Mouse (Mus musculus) C2C12 (cell line): ENCODE results near the gene Lhx2. TPM values are rescaled to one million over a fixed set of nuclear protein-coding genes. Genes with fewer than 3 reads are reported as not detected.
A peak's percentile ranks its signal among the peaks of the same experiment; 100 is the strongest.

ENCODE experiments used
- H3K27me3 ChIP-seq: one replicate; pipeline ENCODE4 v1.6.1; 2011; ENCODE audit not compliant: control insufficient read depth, insufficient read depth, insufficient read length
- H3K36me3 ChIP-seq: one replicate; pipeline ENCODE4 v1.6.1; 2011; ENCODE audit not compliant: control insufficient read depth, insufficient read depth
- H3K4me3 ChIP-seq: one replicate; pipeline ENCODE4 v1.5.1; 2011; ENCODE audit warnings: mild to moderate bottlenecking, control low read depth; ENCODE audit not compliant: poor library complexity, insufficient read depth, severe bottlenecking
- H3K79me2 ChIP-seq: one replicate; pipeline ENCODE4 v1.6.1; 2011; ENCODE audit not compliant: control insufficient read depth, insufficient read depth
- H3K79me3 ChIP-seq: one replicate; pipeline ENCODE4 v1.6.1; 2011; ENCODE audit warnings: low read depth, control low read depth
- H3ac ChIP-seq: one replicate; pipeline ENCODE3; 2011; ENCODE audit warnings: low read depth; ENCODE audit not compliant: control insufficient read depth, insufficient read length
- CEBPB ChIP-seq: IDR thresholded peaks from one replicate; pipeline ENCODE4 v1.6.1; 2011; ENCODE audit warnings: low read depth, mild to moderate bottlenecking, control low read depth, moderate library complexity
- CTCF ChIP-seq: IDR thresholded peaks from one replicate; pipeline ENCODE4 v1.5.1; 2011; ENCODE audit not compliant: control insufficient read depth, insufficient read depth, insufficient read length
- FOSL1 ChIP-seq: IDR thresholded peaks from one replicate; pipeline ENCODE4 v1.8.0; 2011; ENCODE audit warnings: mild to moderate bottlenecking, low read length; ENCODE audit not compliant: poor library complexity, insufficient read depth, severe bottlenecking
- MAX ChIP-seq: IDR thresholded peaks from one replicate; pipeline ENCODE4 v1.6.1; 2011; ENCODE audit warnings: mild to moderate bottlenecking, control low read depth
- MYOD1 ChIP-seq: IDR thresholded peaks from one replicate; pipeline ENCODE4 v1.6.1; 2011; ENCODE audit warnings: low read depth; ENCODE audit not compliant: control insufficient read depth, insufficient read length
- MYOG ChIP-seq: IDR thresholded peaks from one replicate; pipeline ENCODE4 v1.6.1; 2011; ENCODE audit not compliant: control insufficient read depth, insufficient read length; ENCODE audit errors: extremely low read depth
- USF1 ChIP-seq: IDR thresholded peaks from one replicate; pipeline ENCODE4 v1.6.1; 2011; ENCODE audit warnings: low read depth, mild to moderate bottlenecking, control low read depth, moderate library complexity
- long read RNA-seq, 2 experiments: library from polyadenylated mRNA; unstranded; transcript quantifications; one replicate each; pipeline ENCODE4 v2.0.0; 2019 to 2020
- polyA plus RNA-seq: library from polyadenylated mRNA; unstranded; fragments of >200 nt; fragmentation: generic; extraction: Trizol; gene quantifications from one replicate; pipeline ENCODE4 v1.2.1, GENCODE M21; 2012; ENCODE audit warnings: missing spikeins

Gene Lhx2
- polyA plus RNA-seq: 2.8 TPM
- long read RNA-seq, experiment 1: 0 reads
- long read RNA-seq, experiment 2, partial matches to known transcripts: 0 of 1 reads
- long read RNA-seq, experiment 2, other reads (novel, unspliced or antisense): 0 of 1 reads

GRCm38 (mm10) chr2:38338990-38339909, at the start of gene Lhx2:
Lhx2 (plus strand) TSS chr2:38339281.
- Histone ChIP-seq H3K79me3 (no peaks in the 10 kb centered on the region), H3K79me2 (no peaks in the 10 kb centered on the region), H3K4me3 (peak within 1 kb of the TSS; percentile 11), H3K27me3 (peaks cover 51% of the 10 kb centered on the region), H3ac (peak within 1 kb of the TSS; percentile 59), H3K36me3 (no peaks in the 10 kb centered on the region)
- no peak for TF ChIP-seq MYOD1
- TF ChIP-seq MAX: no peak

GRCm38 (mm10) chr2:38291526-38291925, 47.6 kb upstream of the Lhx2 start:
- Histone ChIP-seq H3K27me3 (no peaks in the 10 kb centered on the region), H3K79me3 (no peaks in the 10 kb centered on the region), H3K79me2 (peaks cover 3% of the 10 kb centered on the region), H3ac (no peak overlapping the region), H3K36me3 (no peaks in the 10 kb centered on the region), H3K4me3 (no peak overlapping the region)
- peak; percentile 62 for TF ChIP-seq USF1
- no peak for TF ChIP-seq MAX
- peak; percentile 3 for TF ChIP-seq CEBPB

- Histone ChIP-seq H3K36me3 (no peaks in the 10 kb centered on the region), H3K4me3 (no peak overlapping the region), H3K27me3 (no peaks in the 10 kb centered on the region), H3K79me3 (no peaks in the 10 kb centered on the region), H3ac (no peak overlapping the region), H3K79me2 (no peaks in the 10 kb centered on the region)
- TF ChIP-seq MYOG (no peak), USF1 (no peak), MYOD1 (no peak)
Observed at GRCm38 (mm10) chr2:38295939-38296338, 43.1 kb upstream of the Lhx2 start.

- H3K79me3 ChIP-seq: no peaks in the 10 kb centered on the region
- TF ChIP-seq MAX (no peak), MYOG (no peak), CEBPB (no peak), USF1 (no peak), FOSL1 (no peak)
- H3K36me3 ChIP-seq: no peaks in the 10 kb centered on the region
- H3K27me3 ChIP-seq: peaks cover 8% of the 10 kb centered on the region
- no peak overlapping the region for H3ac ChIP-seq
- no peak overlapping the region for H3K4me3 ChIP-seq
- no peaks in the 10 kb centered on the region for H3K79me2 ChIP-seq
Observed at GRCm38 (mm10) chr2:38300941-38301340, 38.1 kb upstream of the Lhx2 start.

- H3ac ChIP-seq: no peak overlapping the region
- no peaks in the 10 kb centered on the region for H3K79me3 ChIP-seq
- no peak overlapping the region for H3K4me3 ChIP-seq
- no peak for TF ChIP-seq CEBPB
- TF ChIP-seq MAX: no peak
- no peak for TF ChIP-seq MYOD1
- TF ChIP-seq USF1: no peak
- TF ChIP-seq MYOG: no peak
- TF ChIP-seq FOSL1: no peak
- TF ChIP-seq CTCF: no peak
- H3K79me2 ChIP-seq: no peaks in the 10 kb centered on the region
- H3K36me3 ChIP-seq: no peaks in the 10 kb centered on the region
- peaks cover 17% of the 10 kb centered on the region for H3K27me3 ChIP-seq
Observed at GRCm38 (mm10) chr2:38305152-38305551, 33.9 kb upstream of the Lhx2 start.

GRCm38 (mm10) chr2:38312921-38313320, 26.2 kb upstream of the Lhx2 start:
- Histone ChIP-seq H3K79me3 (no peaks in the 10 kb centered on the region), H3K36me3 (no peaks in the 10 kb centered on the region)
- no peak for TF ChIP-seq MAX
- no peak for TF ChIP-seq USF1
- TF ChIP-seq FOSL1: no peak
- TF ChIP-seq MYOD1: no peak
- no peak for TF ChIP-seq CEBPB
- TF ChIP-seq CTCF: no peak
- no peak for TF ChIP-seq MYOG

More at GRCm38 (mm10) chr2:38312921-38313320, 26.2 kb upstream of the Lhx2 start:
- H3K79me2 ChIP-seq: no peaks in the 10 kb centered on the region
- no peak overlapping the region for H3K4me3 ChIP-seq
- peaks cover 21% of the 10 kb centered on the region for H3K27me3 ChIP-seq
- H3ac ChIP-seq: no peak overlapping the region
